Mouse (Mus musculus) ES-E14 (cell line): ENCODE measurements around the gene Trappc1. TPM values are rescaled to one million over a fixed set of nuclear protein-coding genes. Genes with fewer than 3 reads are reported as not detected.

Source experiments
- DNase-seq: peaks from one replicate; pipeline ENCODE4 v3.0.0-alpha.2; 2013; ENCODE audit warnings: low read depth, low spot score
- H3K27ac ChIP-seq: 2 replicates; pipeline ENCODE4 v1.5.1; 2012; ENCODE audit warnings: low read depth, mild to moderate bottlenecking, low read length, moderate library complexity, mixed read lengths; ENCODE audit not compliant: poor library complexity, insufficient read depth, severe bottlenecking
- H3K36me3 ChIP-seq: 2 replicates; pipeline ENCODE4 v1.6.1; 2012; ENCODE audit warnings: mild to moderate bottlenecking, low read length, moderate library complexity, mixed read lengths; ENCODE audit not compliant: control insufficient read depth, poor library complexity, insufficient read depth, severe bottlenecking
- H3K4me1 ChIP-seq, 2 experiments: fragments of 150-350 bp in 1 of 2; sonication (generic) in 1 of 2; 2 replicates each; pipeline ENCODE4 v1.6.1; 2012; ENCODE audit warnings: low read length in 2 of 2, mild to moderate bottlenecking in 1 of 2, mixed read lengths in 1 of 2; ENCODE audit not compliant: control insufficient read depth in 2 of 2, insufficient read depth in 2 of 2, poor library complexity in 1 of 2
- H3K4me3 ChIP-seq, 2 experiments: fragments of 150-350 bp in 1 of 2; sonication (generic) in 1 of 2; 2 replicates each; pipeline ENCODE4 v1.5.1; 2012; ENCODE audit warnings: low read length in 2 of 2, low read depth in 1 of 2, mild to moderate bottlenecking in 1 of 2, mixed read lengths in 1 of 2; ENCODE audit not compliant: insufficient read depth in 1 of 2, poor library complexity in 1 of 2, severe bottlenecking in 1 of 2
- H3K9ac ChIP-seq: 2 replicates; pipeline ENCODE4 v1.6.1; 2012; ENCODE audit warnings: low read depth, mild to moderate bottlenecking, low read length, mixed read lengths; ENCODE audit not compliant: poor library complexity, insufficient read depth, severe bottlenecking
- H3K9me3 ChIP-seq: fragments of 150-350 bp; sonication (generic); 2 replicates; pipeline ENCODE4 v1.6.1; 2012; ENCODE audit warnings: low read depth, mild to moderate bottlenecking, low read length; ENCODE audit not compliant: control insufficient read depth, insufficient read depth
- CHD2 ChIP-seq: IDR thresholded peaks from 2 replicates; pipeline ENCODE4 v1.6.1; 2014; ENCODE audit warnings: mild to moderate bottlenecking, low read depth, low read length, inconsistent platforms
- HCFC1 ChIP-seq: IDR thresholded peaks from 2 replicates; pipeline ENCODE4 v1.6.1; 2012; ENCODE audit warnings: low read length, inconsistent platforms, borderline replicate concordance; ENCODE audit not compliant: insufficient read depth
- MAFK ChIP-seq: IDR thresholded peaks from 2 replicates; pipeline ENCODE4 v1.6.1; 2014; ENCODE audit warnings: mild to moderate bottlenecking, low read depth, low read length, inconsistent platforms; ENCODE audit not compliant: insufficient read depth
- ZC3H11A ChIP-seq: IDR thresholded peaks from 2 replicates; pipeline ENCODE4 v1.6.1; 2012; ENCODE audit warnings: low read depth, mild to moderate bottlenecking, inconsistent platforms, low read length, borderline replicate concordance
- ZNF384 ChIP-seq: IDR thresholded peaks from 2 replicates; pipeline ENCODE4 v1.6.1; 2012; ENCODE audit warnings: low read depth, low read length, inconsistent platforms
- in situ Hi-C, 2 experiments: fragments of 600-800 bp; cut with MboI; formaldehyde crosslinking; loops; one replicate each; pipeline ENCODE4 v1.15.1; 2025; ENCODE audit warnings: low sequenced_read_pairs in 2 of 2, inconsistent platforms in 1 of 2; ENCODE audit not compliant: unreplicated experiment in 2 of 2
- total RNA-seq: library from RNA; depleted of rRNA; stranded (reverse); fragments of 300-350 nt; gene quantifications from 2 replicates; pipeline ENCODE4 v1.2.3, GENCODE M21; 2012

Gene Trappc1
- total RNA-seq, 1 experiment = 62.2 TPM

DNA sequence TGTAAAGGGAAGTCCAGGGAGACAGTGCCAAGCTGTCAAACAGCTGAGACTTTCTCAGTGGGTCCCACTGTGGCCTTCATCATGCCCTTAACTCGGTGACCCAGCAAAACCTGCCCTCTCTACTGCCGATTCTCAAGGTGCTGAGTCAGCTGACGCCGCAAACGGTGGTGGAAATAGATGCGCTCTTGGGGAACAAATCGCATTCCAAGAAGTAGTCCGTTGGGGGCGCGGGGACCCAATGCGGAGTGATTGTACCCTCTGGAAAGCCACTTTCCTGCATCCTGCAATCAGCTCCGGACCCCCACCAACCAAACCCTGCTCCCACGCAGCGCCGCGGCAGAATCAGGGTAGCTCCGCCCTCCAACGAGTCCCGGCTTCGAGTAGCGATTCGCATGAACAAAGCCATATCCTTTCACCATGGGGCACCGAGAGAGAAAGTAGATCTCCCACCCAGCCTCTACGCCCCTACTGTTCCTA lies 8.2 kb downstream of the Trappc1 start:
- Histone ChIP-seq H3K9ac (peak overlapping the region; percentile 30; the same call in 1 of the 2 replicates), H3K27ac (no peak overlapping the region), H3K9me3 (no peaks in the 10 kb centered on the region), H3K36me3 (no peaks in the 10 kb centered on the region), H3K4me1 (peaks cover 4 to 13% of the 10 kb centered on the region in 2 experiments), H3K4me3 (peak overlapping the region; percentile 35 to 37; a peak in 3 of 4 replicates)
- TF ChIP-seq CHD2 (peak; percentile 34; the same call in 1 of the 2 replicates), ZC3H11A (no peak), MAFK (peak; percentile 94)
- DNase-seq = no peak
- in situ Hi-C loops = no loop called here

DNA sequence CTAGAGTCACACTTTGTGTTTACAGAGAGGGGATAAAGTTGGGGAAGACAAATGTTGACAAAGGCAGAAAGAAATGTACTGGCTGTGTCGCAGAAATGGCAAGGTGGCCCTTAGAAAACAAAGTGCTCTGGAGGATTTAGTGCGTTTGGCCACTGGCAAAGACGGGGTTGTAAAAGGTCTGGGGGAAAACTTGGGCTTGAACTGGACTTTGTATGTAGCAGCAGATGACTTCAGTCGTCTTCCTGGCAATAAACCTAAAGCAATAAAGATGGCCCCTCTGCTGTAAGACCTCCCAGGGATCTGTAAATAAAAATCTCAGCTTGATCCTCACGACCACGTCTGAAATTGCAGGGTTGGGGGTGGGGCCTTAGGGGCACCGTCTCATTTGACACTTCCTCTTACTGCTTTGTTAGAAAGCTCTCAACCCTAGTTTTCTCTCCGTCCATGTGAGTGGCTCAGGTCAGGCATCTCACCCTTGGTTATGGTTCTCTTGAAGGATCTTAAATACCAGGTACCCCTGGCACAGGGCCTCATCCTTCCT lies 9.0 kb downstream of the Trappc1 start:
- Histone ChIP-seq H3K27ac (no peak overlapping the region), H3K36me3 (no peaks in the 10 kb centered on the region), H3K9ac (no peak overlapping the region), H3K4me1 (peaks cover 4 to 10% of the 10 kb centered on the region in 2 experiments), H3K9me3 (no peaks in the 10 kb centered on the region), H3K4me3 (no peak overlapping the region)
- TF ChIP-seq MAFK (no peak), CHD2 (no peak), ZC3H11A (no peak), HCFC1 (no peak), ZNF384 (no peak)
- no peak for DNase-seq
- in situ Hi-C loops = no loop called here

DNA sequence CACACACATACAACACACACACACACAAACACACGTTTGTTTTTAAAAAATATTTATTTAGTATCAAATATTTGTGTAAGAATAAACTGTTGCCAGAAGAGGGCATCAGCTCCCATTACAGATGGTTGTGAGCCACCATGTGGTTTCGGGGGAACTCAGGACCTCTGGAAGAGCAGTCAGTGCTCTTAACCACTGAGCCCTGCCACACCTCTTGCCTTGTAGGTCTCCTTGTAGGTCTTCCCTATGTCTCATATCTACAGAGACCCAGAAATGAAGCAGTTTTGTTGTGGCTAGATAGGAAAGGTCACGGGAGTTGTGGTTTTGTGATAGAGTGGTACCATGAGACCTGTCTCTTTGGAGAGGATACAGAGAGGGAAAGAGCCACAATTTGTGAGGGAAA lies 10.1 kb downstream of the Trappc1 start:
- in situ Hi-C loops = no loop called here
- TF ChIP-seq ZC3H11A (no peak), ZNF384 (no peak), MAFK (no peak), HCFC1 (no peak), CHD2 (no peak)
- Histone ChIP-seq H3K9me3 (no peaks in the 10 kb centered on the region), H3K27ac (no peak overlapping the region), H3K4me1 (peaks cover 4 to 10% of the 10 kb centered on the region in 2 experiments), H3K36me3 (no peaks in the 10 kb centered on the region), H3K9ac (no peak overlapping the region), H3K4me3 (no peak overlapping the region)
- DNase-seq = no peak

DNA sequence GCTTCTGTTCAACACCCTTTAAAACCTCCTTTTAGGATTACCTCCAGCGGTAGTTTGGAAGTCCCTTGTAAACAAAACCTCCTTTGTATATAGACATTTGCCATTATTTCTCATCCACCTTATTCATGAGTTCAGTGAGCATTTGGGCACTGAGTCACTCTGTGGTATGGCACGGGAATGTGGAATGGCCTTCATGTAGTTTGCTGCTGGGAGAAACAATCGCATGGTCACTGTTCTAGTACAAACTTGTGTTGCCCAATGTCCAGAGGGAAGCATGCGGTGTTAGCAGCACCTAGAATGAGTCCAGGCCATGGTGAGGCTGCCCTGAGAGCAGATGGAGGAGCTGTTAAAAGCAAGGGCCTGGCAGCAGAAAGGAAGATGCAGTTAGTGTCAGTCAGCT lies 11.0 kb downstream of the Trappc1 start:
- H3K9me3 ChIP-seq = no peaks in the 10 kb centered on the region
- in situ Hi-C loops = no loop called here
- no peak overlapping the region for H3K4me3 ChIP-seq
- no peak overlapping the region for H3K27ac ChIP-seq
- H3K36me3 ChIP-seq = no peaks in the 10 kb centered on the region
- DNase-seq = no peak
- peaks cover 4 to 10% of the 10 kb centered on the region in 2 experiments for H3K4me1 ChIP-seq
- TF ChIP-seq MAFK = no peak
- no peak for TF ChIP-seq ZNF384
- TF ChIP-seq ZC3H11A = no peak
- TF ChIP-seq HCFC1 = no peak
- TF ChIP-seq CHD2 = no peak
- H3K9ac ChIP-seq = no peak overlapping the region
